Mouse (Mus musculus) splenic B cell, adult 2 months (primary cell): ENCODE results near the gene Wdr54.

Experiments used
- DNase-seq: peaks from one replicate; pipeline ENCODE4 v3.0.0-alpha.2; 2011; ENCODE audit warnings: low read depth, low spot score
- H3K27me3 ChIP-seq: 2 replicates; pipeline ENCODE4 v1.6.1; 2012; ENCODE audit warnings: mild to moderate bottlenecking, low read length, moderate library complexity, mixed read lengths; ENCODE audit not compliant: control insufficient read depth, poor library complexity, insufficient read depth, severe bottlenecking
- H3K36me3 ChIP-seq: 2 replicates; pipeline ENCODE4 v1.6.1; 2012; ENCODE audit warnings: mild to moderate bottlenecking, low read length, moderate library complexity, mixed read lengths; ENCODE audit not compliant: control insufficient read depth, poor library complexity, insufficient read depth, severe bottlenecking

The Wdr54 gene

GRCm38 (mm10) chr6:83156259-83156684, at the start of gene Wdr54, which contains the start of gene 1700003E16Rik:
Gene Wdr54 (minus strand): TSS chr6:83156397.
Gene 1700003E16Rik (plus strand): TSS chr6:83156404.
- no peaks in the 10 kb centered on the region for H3K36me3 ChIP-seq
- DNase-seq, result peak; percentile 49
- H3K27me3 ChIP-seq, result 0 out of 2 replicates have a peak, but pooled peaks cover 2% of the 10 kb centered on the region

GRCm38 (mm10) chr6:83205851-83206250, 49.7 kb upstream of the Wdr54 start:
- DNase-seq, result no peak
- no peaks in the 10 kb centered on the region for H3K36me3 ChIP-seq
- no peaks in the 10 kb centered on the region for H3K27me3 ChIP-seq

DNA sequence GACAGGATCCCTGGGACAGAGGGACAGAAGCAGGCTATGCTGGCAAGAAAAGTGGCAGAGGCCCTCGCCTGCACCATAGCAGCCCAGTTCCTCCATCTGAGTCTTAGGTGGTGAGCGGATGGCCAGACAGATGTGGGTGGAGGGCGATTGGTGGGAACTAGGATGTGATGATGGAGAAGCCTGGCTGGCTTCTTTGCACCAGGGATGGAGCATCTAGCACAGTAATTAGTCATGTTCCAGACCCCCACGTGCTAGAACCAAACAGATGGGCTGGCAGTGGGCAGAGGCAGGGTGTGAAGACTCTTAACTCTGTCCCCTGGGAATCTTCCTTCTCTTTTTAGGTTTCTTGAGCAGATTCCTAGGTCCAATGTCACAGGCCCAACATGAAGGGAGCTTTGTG, 47.1 kb upstream of the Wdr54 start:
- peaks cover under 1% of the 10 kb centered on the region; the same call in 1 of the 2 replicates for H3K36me3 ChIP-seq
- no peak for DNase-seq
- no peaks in the 10 kb centered on the region for H3K27me3 ChIP-seq

DNA sequence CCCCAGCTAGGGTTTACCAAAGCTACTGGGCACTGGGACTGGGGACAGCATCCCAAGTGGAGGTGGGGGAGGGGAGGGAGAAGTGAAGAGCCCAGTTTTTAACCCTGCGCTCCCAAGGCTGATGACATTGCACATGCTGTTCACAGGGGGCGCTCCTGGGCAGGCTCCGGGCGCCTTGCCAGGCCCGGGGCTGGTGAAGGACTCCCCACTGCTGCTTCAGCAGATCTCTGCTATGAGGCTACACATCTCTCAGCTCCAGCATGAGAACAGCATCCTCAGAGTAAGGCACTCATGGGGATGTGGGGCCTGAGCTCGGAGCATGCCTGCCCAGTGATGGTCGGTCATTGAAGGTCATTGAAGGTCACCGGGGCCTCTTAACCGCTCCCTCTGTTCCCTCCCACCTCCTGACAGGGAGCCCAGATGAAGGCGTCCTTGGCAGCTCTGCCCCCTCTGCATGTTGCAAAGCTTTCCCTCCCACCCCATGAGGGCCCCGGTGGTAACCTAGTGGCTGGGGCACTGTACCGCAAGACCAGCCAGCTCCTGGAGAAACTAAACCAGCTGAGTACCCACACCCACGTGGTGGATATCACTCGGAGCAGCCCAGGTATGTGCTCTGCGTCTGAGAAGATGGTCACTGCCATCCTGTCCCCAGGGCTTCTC, 41.3 kb upstream of the Wdr54 start:
- H3K36me3 ChIP-seq, result peaks cover 10% of the 10 kb centered on the region
- H3K27me3 ChIP-seq, result no peaks in the 10 kb centered on the region
- DNase-seq, result no peak

DNA sequence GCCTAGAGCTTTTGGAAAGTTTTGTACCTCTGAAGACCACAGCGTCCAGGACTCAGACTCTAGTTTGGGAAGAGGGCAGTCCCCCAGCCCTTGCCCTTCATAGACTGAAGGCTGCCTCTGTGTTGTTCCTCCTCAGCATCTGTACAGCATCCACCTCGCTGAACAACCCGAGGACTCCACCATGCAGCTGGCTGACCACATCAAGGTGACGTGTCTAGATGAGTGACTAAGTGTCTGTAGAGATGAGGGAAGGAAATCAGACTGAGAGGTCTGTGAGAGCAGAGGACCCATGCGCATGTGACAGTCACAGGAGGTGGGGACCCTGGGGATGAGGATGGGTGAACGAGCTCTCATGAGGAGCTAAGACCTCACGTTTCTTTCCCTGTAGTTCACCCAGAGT, 37.4 kb upstream of the Wdr54 start:
- DNase-seq, result no peak
- no peaks in the 10 kb centered on the region for H3K27me3 ChIP-seq
- H3K36me3 ChIP-seq, result peaks cover 16% of the 10 kb centered on the region

DNA sequence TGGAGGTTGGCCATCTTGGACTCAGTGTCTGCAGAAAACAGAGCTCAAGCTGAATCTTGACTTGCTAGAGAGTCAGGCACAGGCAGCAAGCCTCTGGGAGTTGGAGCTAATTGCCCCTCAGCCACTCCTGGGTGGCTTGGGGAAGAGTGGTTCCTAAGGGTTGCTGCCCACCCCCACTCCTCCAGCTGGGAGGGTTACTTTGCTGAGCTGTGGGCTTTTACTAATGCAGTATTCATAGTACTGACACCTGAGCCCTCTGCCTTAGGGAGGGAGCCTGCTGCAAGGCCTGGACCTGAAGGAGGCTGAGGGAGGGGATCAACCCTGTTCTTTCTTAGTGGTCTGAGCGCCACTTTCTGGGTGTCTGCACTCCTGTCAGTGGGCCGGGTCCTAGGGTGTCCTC, 30.7 kb upstream of the Wdr54 start:
- no peak for DNase-seq
- Histone ChIP-seq H3K27me3 (no peaks in the 10 kb centered on the region), H3K36me3 (peaks cover 7% of the 10 kb centered on the region)

- Histone ChIP-seq H3K36me3 (peaks cover 7% of the 10 kb centered on the region), H3K27me3 (no peaks in the 10 kb centered on the region)
- DNase-seq, result peak; percentile 46
These were observed 30.0 kb upstream of the Wdr54 start for GRCm38 (mm10) chr6:83185895-83186861.

DNA sequence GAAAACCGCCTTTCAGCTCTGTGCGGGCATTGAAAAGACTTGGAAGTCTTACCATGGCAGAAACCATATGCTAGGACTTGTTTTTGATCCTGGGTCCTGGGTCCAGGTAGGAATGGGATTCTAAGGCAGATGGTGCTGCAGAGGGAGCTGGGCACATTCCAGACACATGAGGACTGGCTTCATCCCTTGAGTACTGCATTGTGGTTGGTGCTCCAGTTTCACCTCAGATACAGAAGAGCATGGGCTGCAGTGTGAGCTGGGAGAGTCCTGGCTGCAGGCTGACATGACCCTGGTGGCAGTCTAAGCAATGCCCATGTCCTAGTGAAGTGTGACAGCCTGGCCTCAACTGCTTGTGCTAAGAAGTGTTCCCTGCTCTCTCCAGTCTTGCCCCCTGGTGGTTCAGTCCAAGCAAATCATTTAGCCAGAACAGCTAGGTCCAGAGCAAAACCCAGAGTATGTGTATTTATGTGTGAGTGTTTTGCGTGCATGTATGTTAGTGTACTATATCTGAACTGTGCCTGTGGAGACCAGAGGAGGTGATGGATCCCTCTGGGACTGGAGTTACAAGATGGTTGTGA, 28.8 kb upstream of the Wdr54 start:
- H3K36me3 ChIP-seq, result peaks cover 7% of the 10 kb centered on the region
- no peak for DNase-seq

GRCm38 (mm10) chr6:83180605-83181004, 24.4 kb upstream of the Wdr54 start:
- no peak for DNase-seq

More for the DNA sequence above, 28.8 kb upstream of the Wdr54 start:
- H3K27me3 ChIP-seq, result no peaks in the 10 kb centered on the region

GRCm38 (mm10) chr6:83179390-83180117, 23.4 kb upstream of the Wdr54 start:
- no peaks in the 10 kb centered on the region for H3K27me3 ChIP-seq
- no peak for DNase-seq

More at GRCm38 (mm10) chr6:83180605-83181004, 24.4 kb upstream of the Wdr54 start:
- Histone ChIP-seq H3K36me3 (peaks cover 1% of the 10 kb centered on the region), H3K27me3 (no peaks in the 10 kb centered on the region)

GRCm38 (mm10) chr6:83175996-83176395, 19.8 kb upstream of the Wdr54 start:
- Histone ChIP-seq H3K36me3 (no peaks in the 10 kb centered on the region), H3K27me3 (no peaks in the 10 kb centered on the region)
- no peak for DNase-seq

More at GRCm38 (mm10) chr6:83179390-83180117, 23.4 kb upstream of the Wdr54 start:
- H3K36me3 ChIP-seq, result peaks cover 1% of the 10 kb centered on the region

DNA sequence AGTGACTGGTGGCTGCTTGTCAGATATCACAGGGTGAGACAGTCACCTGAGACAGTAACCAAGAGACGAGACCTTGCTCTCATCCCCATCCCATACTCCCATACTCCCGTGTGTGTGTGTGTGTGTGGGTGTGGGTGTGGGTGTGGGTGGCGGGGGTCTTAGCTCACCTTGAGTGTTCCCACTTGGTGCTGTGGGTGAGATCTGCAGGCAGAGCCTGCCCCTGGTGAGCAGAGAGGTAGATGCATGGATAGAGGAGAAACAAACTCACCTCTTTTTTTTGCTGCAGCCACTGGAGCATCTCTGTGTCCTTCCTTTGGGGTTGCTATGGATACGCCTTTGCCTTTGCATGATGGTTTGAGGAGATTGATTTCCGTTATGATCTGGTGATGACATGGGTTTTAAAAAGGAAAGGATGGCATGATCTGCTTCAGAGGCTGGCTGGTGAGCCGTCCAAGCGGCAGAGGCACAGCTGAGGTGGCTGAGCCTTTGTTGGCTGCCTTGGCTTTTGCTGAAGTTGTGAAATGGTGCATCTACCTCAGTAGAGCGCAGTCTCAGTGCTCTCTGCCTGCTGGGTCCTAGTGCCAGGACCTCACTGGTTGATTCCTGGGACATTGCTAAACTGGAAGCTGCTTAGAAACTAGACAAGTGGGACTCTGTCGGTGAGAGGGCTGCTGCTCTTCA, 16.2 kb upstream of the Wdr54 start:
- no peaks in the 10 kb centered on the region for H3K36me3 ChIP-seq

DNA sequence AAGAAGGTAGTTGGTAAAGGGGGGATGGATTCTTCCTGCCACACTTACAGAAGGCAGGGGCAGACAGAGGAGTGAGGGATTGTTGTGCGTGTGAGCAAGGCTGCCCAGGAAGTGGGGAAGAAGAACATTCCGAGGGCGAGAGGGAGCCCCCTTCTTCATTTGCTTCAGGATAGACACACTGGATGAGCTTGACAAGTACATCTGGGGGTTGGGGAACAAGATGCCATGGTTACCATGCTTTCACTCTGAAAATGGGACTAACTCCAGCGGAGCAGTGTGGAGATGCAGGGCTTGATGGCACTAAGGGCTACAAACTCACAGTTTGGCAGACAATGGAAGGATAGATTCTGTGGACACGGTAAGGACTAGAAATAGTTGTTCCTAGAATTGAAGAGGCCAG, 14.9 kb upstream of the Wdr54 start:
- no peak for DNase-seq
- Histone ChIP-seq H3K36me3 (no peaks in the 10 kb centered on the region), H3K27me3 (no peaks in the 10 kb centered on the region)

More for the DNA sequence above, 16.2 kb upstream of the Wdr54 start:
- H3K27me3 ChIP-seq, result no peaks in the 10 kb centered on the region
- DNase-seq, result no peak

- no peak for DNase-seq
- no peaks in the 10 kb centered on the region for H3K27me3 ChIP-seq
- H3K36me3 ChIP-seq, result no peaks in the 10 kb centered on the region
These were observed 13.7 kb upstream of the Wdr54 start for GRCm38 (mm10) chr6:83169872-83170271.
